Mouse (Mus musculus) bone marrow, adult 2 months (tissue): ENCODE data around the gene Slc35a5.

ENCODE experiments used
- CTCF ChIP-seq: fragments of 200-500 bp; IDR thresholded peaks from 2 replicates; pipeline ENCODE4 v1.5.1; 2011; ENCODE audit warnings: low read length, control low read depth; ENCODE audit not compliant: control insufficient read depth, insufficient read depth
- POLR2A ChIP-seq: fragments of 200-500 bp; IDR thresholded peaks from 2 replicates; pipeline ENCODE4 v1.6.1; 2011; ENCODE audit warnings: low read depth, mild to moderate bottlenecking, control low read depth, low read length, borderline replicate concordance; ENCODE audit not compliant: control insufficient read depth

DNA sequence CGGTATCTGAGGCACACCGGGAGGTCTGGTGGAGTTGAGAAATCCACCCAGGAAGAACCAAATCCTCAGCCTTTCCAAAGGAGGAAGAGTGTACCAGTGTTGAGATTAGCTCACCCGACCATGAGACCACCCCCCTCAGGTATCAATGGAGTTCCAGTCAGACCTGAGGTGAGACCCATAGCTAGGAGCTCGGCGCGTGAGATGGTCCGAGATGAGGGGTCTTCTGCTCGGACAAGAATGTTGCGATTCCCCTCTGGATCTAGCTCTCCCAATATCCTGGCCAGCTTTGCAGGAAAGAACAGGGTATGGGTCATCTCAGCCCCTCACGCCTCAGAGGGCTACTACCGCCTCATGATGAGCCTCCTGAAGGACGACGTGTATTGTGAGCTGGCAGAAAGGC lies 63.5 kb downstream of the Slc35a5 start:
- TF ChIP-seq CTCF, result no peak
- no peak for TF ChIP-seq POLR2A
